Mouse (Mus musculus): ENCODE data around the gene Pcdh15. TPM values are rescaled to one million over a fixed set of nuclear protein-coding genes. Genes with fewer than 3 reads are reported as not detected.

The Pcdh15 gene
- polyA plus RNA-seq, 1 experiment from 2014 or later: 17.4 TPM

DNA sequence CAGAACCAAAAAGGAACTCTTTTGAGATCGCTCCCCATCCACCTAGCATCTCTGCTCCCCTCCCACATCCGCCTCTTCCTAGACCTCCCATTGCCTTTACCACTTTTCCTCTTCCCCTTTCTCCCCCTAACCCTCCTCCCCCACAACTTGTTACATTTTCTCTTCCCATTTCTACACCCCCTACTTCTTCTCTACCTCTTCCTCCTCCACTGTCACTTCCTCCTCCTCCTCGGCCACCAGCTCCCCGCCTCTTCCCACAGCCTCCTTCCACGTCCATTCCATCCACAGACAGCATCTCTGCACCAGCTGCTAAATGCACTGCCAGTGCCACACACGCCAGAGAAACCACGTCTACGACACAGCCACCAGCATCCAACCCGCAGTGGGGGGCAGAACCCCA lies 1532.2 kb downstream of the Pcdh15 start:
- Histone ChIP-seq H3K4me3 (replicated peaks) (no peak overlapping the region), H3K4me1 (no peaks in the 10 kb centered on the region), H3K9ac (replicated peaks) (no peak overlapping the region), H3K4me2 (no peak overlapping the region), H3K27ac (replicated peaks) (no peak overlapping the region), H3K36me3 (no peaks in the 10 kb centered on the region), H3K27me3 (replicated peaks) (no peaks in the 10 kb centered on the region), H3K9me3 (replicated peaks) (no peaks in the 10 kb centered on the region)
- WGBS: 91% methylated on average over 9 of the region's 9 CpGs
- ATAC-seq (ENCODE audit: low FRiP score): no peak

- Histone ChIP-seq H3K4me2 (no peak overlapping the region), H3K36me3 (no peaks in the 10 kb centered on the region), H3K4me1 (no peaks in the 10 kb centered on the region), H3K9ac (replicated peaks) (no peak overlapping the region), H3K27me3 (replicated peaks) (no peaks in the 10 kb centered on the region), H3K4me3 (replicated peaks) (no peak overlapping the region), H3K9me3 (replicated peaks) (no peaks in the 10 kb centered on the region), H3K27ac (replicated peaks) (no peak overlapping the region)
- ATAC-seq (ENCODE audit: low FRiP score): no peak
- WGBS: 50% methylated on average over 4 of the region's 4 CpGs
Observed at GRCm38 (mm10) chr10:74637040-74637439, 1537.9 kb downstream of the Pcdh15 start.

DNA sequence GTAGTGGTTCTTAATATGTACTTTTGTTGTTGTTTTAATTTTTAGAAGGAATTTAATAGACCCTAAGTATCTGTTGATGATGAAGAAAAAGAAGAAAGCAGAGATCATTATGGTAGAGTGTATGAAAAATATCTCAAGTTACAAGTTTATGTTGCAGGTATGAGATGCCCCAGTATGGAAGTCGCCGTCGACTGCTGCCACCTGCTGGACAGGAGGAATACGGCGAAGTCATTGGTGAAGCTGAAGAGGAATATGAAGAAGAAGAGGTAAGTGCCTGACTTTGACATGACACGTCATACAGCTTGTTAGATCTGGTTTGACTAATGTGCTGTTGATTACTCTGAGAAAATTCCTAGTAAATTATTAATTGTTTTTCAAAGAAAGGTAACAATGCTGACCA lies 1543.0 kb downstream of the Pcdh15 start:
- 62% methylated on average over 6 of the region's 6 CpGs for WGBS
- Histone ChIP-seq H3K9me3 (replicated peaks) (no peaks in the 10 kb centered on the region), H3K27me3 (replicated peaks) (no peaks in the 10 kb centered on the region), H3K4me1 (no peaks in the 10 kb centered on the region), H3K4me2 (no peak overlapping the region), H3K9ac (replicated peaks) (no peak overlapping the region), H3K4me3 (replicated peaks) (no peak overlapping the region), H3K27ac (replicated peaks) (no peak overlapping the region), H3K36me3 (no peaks in the 10 kb centered on the region; the same call in 1 of the 2 replicates)
- ATAC-seq (ENCODE audit: low FRiP score): no peak

DNA sequence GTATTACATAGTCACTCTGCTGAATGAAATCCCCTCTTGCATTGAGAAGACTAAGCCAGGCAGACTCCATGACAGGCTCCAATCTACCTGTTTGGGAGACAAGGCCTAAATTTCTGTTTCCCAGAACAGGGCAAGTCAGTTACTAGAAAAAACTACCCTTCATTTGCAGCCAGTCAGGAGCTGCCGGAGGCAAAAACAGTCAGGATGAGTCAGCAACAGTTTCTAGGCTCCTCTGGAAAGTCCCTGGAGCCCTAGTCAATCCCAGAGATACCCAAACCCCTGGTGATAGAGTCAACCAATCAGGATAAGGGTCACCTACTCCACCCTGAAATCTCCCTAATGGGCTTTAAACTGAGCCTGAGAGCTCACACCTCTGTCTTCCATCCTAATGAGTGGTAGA lies 1564.0 kb downstream of the Pcdh15 start:
- Histone ChIP-seq H3K9me3 (replicated peaks) (no peaks in the 10 kb centered on the region), H3K27me3 (replicated peaks) (no peaks in the 10 kb centered on the region), H3K9ac (replicated peaks) (no peak overlapping the region), H3K4me3 (replicated peaks) (no peak overlapping the region), H3K4me2 (no peak overlapping the region), H3K36me3 (no peaks in the 10 kb centered on the region), H3K4me1 (no peaks in the 10 kb centered on the region), H3K27ac (replicated peaks) (no peak overlapping the region)
- WGBS: 86% methylated on average over 1 of the region's 1 CpGs
- no peak for ATAC-seq (ENCODE audit: low FRiP score)

DNA sequence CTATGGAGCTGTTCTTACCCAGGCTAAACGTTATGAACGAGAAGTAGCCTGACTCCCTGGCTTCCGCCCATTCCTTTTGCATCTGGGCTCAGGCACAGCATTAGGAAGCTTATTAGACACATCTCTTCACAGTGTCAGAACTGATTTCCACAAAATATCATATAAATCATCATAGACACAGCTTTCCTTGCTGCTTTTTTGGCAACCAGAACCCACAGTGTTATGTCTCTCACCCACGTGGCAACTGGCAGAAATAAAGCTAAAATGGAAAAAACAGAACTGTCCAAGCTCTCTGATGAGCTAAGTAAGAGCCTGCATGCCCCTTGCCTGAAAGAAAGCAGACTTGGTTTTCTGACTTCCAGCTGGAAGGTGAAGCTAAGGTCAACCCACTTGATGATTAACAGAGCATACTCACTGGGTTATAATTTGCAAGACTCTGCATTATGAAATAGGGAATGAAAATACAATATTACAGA lies 1580.9 kb downstream of the Pcdh15 start:
- Histone ChIP-seq H3K36me3 (no peaks in the 10 kb centered on the region), H3K4me1 (no peaks in the 10 kb centered on the region), H3K9ac (replicated peaks) (no peak overlapping the region), H3K4me2 (no peak overlapping the region), H3K27me3 (replicated peaks) (no peaks in the 10 kb centered on the region), H3K4me3 (replicated peaks) (no peak overlapping the region), H3K27ac (replicated peaks) (no peak overlapping the region), H3K9me3 (replicated peaks) (no peaks in the 10 kb centered on the region)
- ATAC-seq (ENCODE audit: low FRiP score): no peak
- WGBS: 82% methylated on average over 4 of the region's 4 CpGs

DNA sequence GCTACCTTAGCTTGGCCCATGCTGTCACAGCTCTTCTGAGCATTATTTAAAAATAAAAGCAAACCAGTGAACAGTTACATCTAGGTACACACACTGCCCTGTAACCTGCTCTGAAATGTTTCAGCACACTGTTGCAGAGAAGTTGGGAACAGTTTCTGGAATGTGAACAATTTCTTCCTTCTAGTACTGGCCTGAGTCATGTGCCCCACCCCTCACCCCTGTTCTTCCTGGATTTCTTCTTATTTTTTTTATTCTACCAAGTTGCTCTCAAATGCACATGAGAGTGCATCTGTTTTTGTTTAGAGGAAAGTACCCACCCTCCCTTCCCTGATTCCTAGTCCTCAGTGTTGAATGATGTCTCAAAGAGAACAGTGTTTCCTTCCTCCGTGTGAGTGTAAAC lies 1581.4 kb downstream of the Pcdh15 start:
- 32% methylated on average over 1 of the region's 1 CpGs for WGBS
- Histone ChIP-seq H3K4me1 (no peaks in the 10 kb centered on the region), H3K9me3 (replicated peaks) (no peaks in the 10 kb centered on the region), H3K27ac (replicated peaks) (no peak overlapping the region), H3K27me3 (replicated peaks) (no peaks in the 10 kb centered on the region), H3K4me3 (replicated peaks) (no peak overlapping the region), H3K36me3 (no peaks in the 10 kb centered on the region), H3K4me2 (no peak overlapping the region), H3K9ac (replicated peaks) (no peak overlapping the region)
- no peak for ATAC-seq (ENCODE audit: low FRiP score)
